Mouse (Mus musculus): Measurements from ENCODE around the gene Arhgdib.
"Not testable (repeated sequence)": the region's sequence is repeated elsewhere in the genome, so short reads cannot be mapped to it uniquely, and the experiment has no call there.

Arhgdib gene

GRCm38 (mm10) chr6:136941051-136942021, at the start of gene Arhgdib:
Gene Arhgdib, minus strand, starts transcription at chr6:136941899.
- no peak for DNase-seq (ENCODE audit: low spot score)

GRCm38 (mm10) chr6:136990557-136990956, 48.9 kb upstream of the Arhgdib start:
- no peak for DNase-seq (ENCODE audit: low spot score)

GRCm38 (mm10) chr6:136989824-136990497, 48.3 kb upstream of the Arhgdib start:
- no peak for DNase-seq (ENCODE audit: low spot score)

GRCm38 (mm10) chr6:136988536-136989060, 46.9 kb upstream of the Arhgdib start:
- no peak for DNase-seq (ENCODE audit: low spot score)

- DNase-seq (ENCODE audit: low spot score) = no peak
These were observed 45.0 kb upstream of the Arhgdib start for GRCm38 (mm10) chr6:136986718-136987117.

- DNase-seq (ENCODE audit: low spot score) = no peak
These were observed 44.3 kb upstream of the Arhgdib start for GRCm38 (mm10) chr6:136986019-136986418.

- no peak for DNase-seq (ENCODE audit: low spot score)
These were observed 41.5 kb upstream of the Arhgdib start for GRCm38 (mm10) chr6:136983201-136983600.

GRCm38 (mm10) chr6:136982581-136982980, 40.9 kb upstream of the Arhgdib start:
- DNase-seq (ENCODE audit: low spot score) = no peak

- DNase-seq (ENCODE audit: low spot score) = no peak
These were observed 38.6 kb upstream of the Arhgdib start for GRCm38 (mm10) chr6:136980331-136980746.

GRCm38 (mm10) chr6:136979274-136980082, 37.8 kb upstream of the Arhgdib start:
- no peak for DNase-seq (ENCODE audit: low spot score)

GRCm38 (mm10) chr6:136968877-136969276, 27.2 kb upstream of the Arhgdib start:
- DNase-seq (ENCODE audit: low spot score) = not testable (repeated sequence)

- DNase-seq (ENCODE audit: low spot score) = no peak
These were observed 25.8 kb upstream of the Arhgdib start for GRCm38 (mm10) chr6:136967466-136967865.

- no peak for DNase-seq (ENCODE audit: low spot score)
These were observed 24.2 kb upstream of the Arhgdib start for GRCm38 (mm10) chr6:136965912-136966311.

GRCm38 (mm10) chr6:136964609-136965510, 23.2 kb upstream of the Arhgdib start:
- DNase-seq (ENCODE audit: low spot score) = no peak

GRCm38 (mm10) chr6:136962957-136963356, 21.3 kb upstream of the Arhgdib start:
- no peak for DNase-seq (ENCODE audit: low spot score)

- no peak for DNase-seq (ENCODE audit: low spot score)
These were observed 17.4 kb upstream of the Arhgdib start for GRCm38 (mm10) chr6:136959131-136959530.

- DNase-seq (ENCODE audit: low spot score) = no peak
These were observed 15.4 kb upstream of the Arhgdib start for GRCm38 (mm10) chr6:136957062-136957461.

GRCm38 (mm10) chr6:136955240-136955639, 13.5 kb upstream of the Arhgdib start:
- no peak for DNase-seq (ENCODE audit: low spot score)

GRCm38 (mm10) chr6:136954715-136955114, 13.0 kb upstream of the Arhgdib start:
- no peak for DNase-seq (ENCODE audit: low spot score)

GRCm38 (mm10) chr6:136954192-136954591, 12.5 kb upstream of the Arhgdib start:
- DNase-seq (ENCODE audit: low spot score) = no peak

- DNase-seq (ENCODE audit: low spot score) = no peak
These were observed 11.2 kb upstream of the Arhgdib start for GRCm38 (mm10) chr6:136952930-136953329.

Measured in spleen, adult 12 weeks (tissue).